Mouse (Mus musculus): ENCODE results near the gene Sun5.

DNA sequence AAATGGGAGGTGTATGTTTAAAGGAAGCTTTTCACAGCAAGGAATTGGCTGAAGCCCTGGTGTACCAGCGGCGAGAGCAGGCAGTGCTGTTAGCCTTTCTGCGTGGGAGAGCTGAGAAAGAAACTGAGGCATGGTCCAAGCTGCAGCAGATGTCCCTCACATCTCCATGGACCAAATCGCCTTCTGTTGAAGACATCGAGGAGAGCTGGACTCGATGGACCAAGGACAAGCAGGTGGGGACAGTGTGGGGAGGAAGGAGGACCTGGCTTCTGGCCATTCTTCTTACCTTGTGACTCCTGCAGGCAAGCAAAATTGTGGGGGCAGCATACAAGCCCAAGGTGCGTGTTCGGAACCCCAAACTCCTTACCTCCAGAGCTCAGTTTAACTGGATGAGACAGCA is 28.0 kb downstream of the Sun5 start:
- TF ChIP-seq CTCF (IDR thresholded peaks at IDR 0.05; ENCODE audit: borderline replicate concordance, extremely low read depth, insufficient read depth, insufficient read length) (no peak), POLR2A (IDR thresholded peaks at IDR 0.05; ENCODE audit: borderline replicate concordance, extremely low read depth, insufficient read depth, insufficient read length, poor library complexity, severe bottlenecking) (no peak)

Measured in brain, embryonic 14.5 days (tissue).